ENCODE assay signal across 23 mouse cellular contexts in genomic region chr4:135116391-135116790, GRCm38 (mm10). TPM values are rescaled to one million over a fixed set of nuclear protein-coding genes. Genes with fewer than 3 reads are reported as not detected.
A peak's percentile ranks its signal among the peaks of the same experiment; 100 is the strongest.
DNase-seq lines count a peak whose midpoint lies in the region; ATAC-seq and TF ChIP-seq lines count a peak whose summit lies in the region.
"Had no signal": no experiment of that assay in that cellular context is flagged by ENCODE, and none has a peak within 500 bp of the region (broad histone marks: within the 10 kb centered on the region; RNA-seq: fewer than 3 reads in every experiment).

No protein-coding gene starts in this region.

- TF ChIP-seq POLR2A in thymus, adult 2 months (IDR thresholded peaks at IDR 0.05; ENCODE audit: control insufficient read depth, extremely low read depth, insufficient read depth, low read length, poor library complexity): no peak

- no peak overlapping the region for H3K27ac ChIP-seq in embryonic facial prominence, embryonic 11.5 days (replicated peaks; ENCODE audit: low read depth, low read length)
- no peak overlapping the region for H3K27ac ChIP-seq in embryonic facial prominence, embryonic 10.5 days (replicated peaks)
- peak overlapping the region; percentile 9; the same call in 1 of the 2 replicates for H3K27ac ChIP-seq in thymus, adult 2 months (ENCODE audit: control insufficient read depth, insufficient read depth, low read length)
- no peak overlapping the region for H3K27ac ChIP-seq in embryonic facial prominence, embryonic 13.5 days
- H3K27ac ChIP-seq: heart, adult 2 months; heart, embryonic 10.5 days; heart, embryonic 13.5 days; hindbrain, embryonic 14.5 days; hindbrain, postnatal 0 days; intestine, embryonic 15.5 days had no signal

- H3K4me2 ChIP-seq in embryonic facial prominence, embryonic 11.5 days (ENCODE audit: low read depth, low read length): no peak overlapping the region
- no peak overlapping the region for H3K4me2 ChIP-seq in embryonic facial prominence, embryonic 13.5 days
- H3K4me2 ChIP-seq: heart, embryonic 13.5 days; hindbrain, embryonic 14.5 days; intestine, embryonic 15.5 days had no signal

- H3K4me1 ChIP-seq in embryonic facial prominence, embryonic 11.5 days (ENCODE audit: control insufficient read depth, insufficient read depth, low read length): peaks cover 3% of the 10 kb centered on the region; the same call in 1 of the 2 replicates
- H3K4me1 ChIP-seq in embryonic facial prominence, embryonic 10.5 days: peaks cover 35% of the 10 kb centered on the region
- H3K4me1 ChIP-seq in thymus, adult 2 months (replicated peaks; ENCODE audit: control insufficient read depth, insufficient read depth, low read length): peaks cover 48% of the 10 kb centered on the region
- H3K4me1 ChIP-seq in embryonic facial prominence, embryonic 13.5 days: peaks cover 35% of the 10 kb centered on the region
- H3K4me1 ChIP-seq: heart, embryonic 13.5 days; intestine, embryonic 15.5 days had no signal

- no peak overlapping the region for H3K4me3 ChIP-seq in embryonic facial prominence, embryonic 11.5 days (ENCODE audit: low read depth, low read length)
- H3K4me3 ChIP-seq in embryonic facial prominence, embryonic 10.5 days: no peak overlapping the region
- no peak overlapping the region for H3K4me3 ChIP-seq in thymus, adult 2 months (ENCODE audit: control insufficient read depth, insufficient read depth, low read length)
- H3K4me3 ChIP-seq in embryonic facial prominence, embryonic 13.5 days: no peak overlapping the region
- H3K4me3 ChIP-seq: heart, adult 2 months; heart, embryonic 10.5 days; heart, embryonic 13.5 days; intestine, embryonic 15.5 days had no signal

- H3K9ac ChIP-seq in embryonic facial prominence, embryonic 11.5 days (replicated peaks; ENCODE audit: low read length): no peak overlapping the region
- peak overlapping the region; percentile 8; the same call in 1 of the 2 replicates for H3K9ac ChIP-seq in embryonic facial prominence, embryonic 13.5 days
- H3K9ac ChIP-seq: heart, embryonic 13.5 days; hindbrain, embryonic 14.5 days; intestine, embryonic 15.5 days had no signal

- no peak for ATAC-seq in embryonic facial prominence, embryonic 11.5 days (replicated peaks; ENCODE audit: insufficient number of reproducible peaks, low FRiP score, low TSS enrichment, low read depth)
- ATAC-seq in embryonic facial prominence, embryonic 13.5 days (ENCODE audit: insufficient number of reproducible peaks, insufficient read depth, low FRiP score, low TSS enrichment, low read depth): no peak
- ATAC-seq in erythroblast, adult 5-6 weeks (replicated peaks; ENCODE audit: low FRiP score, poor library complexity, severe bottlenecking): no peak
- ATAC-seq: forebrain, embryonic 14.5 days; hindbrain, postnatal 0 days; intestine, embryonic 15.5 days had no signal

- DNase-seq in embryonic facial prominence, embryonic 11.5 days (ENCODE audit: low spot score): peak; percentile 23
- DNase-seq in embryonic facial prominence, embryonic 10.5 days (ENCODE audit: low spot score): no peak
- no peak for DNase-seq in thymus, adult 2 months
- no peak for DNase-seq in thymus, postnatal 36 days
- no peak for DNase-seq in kidney, postnatal 25 days
- DNase-seq: adrenal gland, postnatal 10 days; adrenal gland, postnatal 36 days; cerebellum, adult 18-20 months; cerebellum, adult 9-10 months; cerebellum, postnatal 14 days; gastrocnemius, postnatal 10 days; gastrocnemius, postnatal 36 days; heart, adult 2 months; heart, postnatal 14 days; heart, postnatal 4 days had no signal

- H3K9me3 ChIP-seq in embryonic facial prominence, embryonic 11.5 days (replicated peaks; ENCODE audit: control insufficient read depth, low read length): no peaks in the 10 kb centered on the region
- peaks cover 13% of the 10 kb centered on the region for H3K9me3 ChIP-seq in embryonic facial prominence, embryonic 10.5 days
- peaks cover 12% of the 10 kb centered on the region for H3K9me3 ChIP-seq in embryonic facial prominence, embryonic 13.5 days

- TF ChIP-seq CTCF in thymus, adult 2 months (IDR thresholded peaks at IDR 0.05; ENCODE audit: borderline replicate concordance, control insufficient read depth, extremely low read depth, insufficient read depth, low read length, poor library complexity): no peak

- WGBS in embryonic facial prominence, embryonic 11.5 days: 53% methylated on average over 5 of the region's 5 CpGs
- 57% methylated on average over 5 of the region's 5 CpGs for WGBS in embryonic facial prominence, embryonic 10.5 days
- 72% methylated on average over 5 of the region's 5 CpGs for WGBS in thymus, adult 2 months
- WGBS in embryonic facial prominence, embryonic 13.5 days: 37% methylated on average over 5 of the region's 5 CpGs

- no peaks in the 10 kb centered on the region for H3K36me3 ChIP-seq in embryonic facial prominence, embryonic 11.5 days (replicated peaks; ENCODE audit: control insufficient read depth, insufficient read depth, low read depth, low read length)
- no peaks in the 10 kb centered on the region for H3K36me3 ChIP-seq in embryonic facial prominence, embryonic 10.5 days (replicated peaks)
- H3K36me3 ChIP-seq in thymus, adult 2 months (ENCODE audit: control insufficient read depth, insufficient read depth, low read length): no peaks in the 10 kb centered on the region
- H3K36me3 ChIP-seq in embryonic facial prominence, embryonic 13.5 days: no peaks in the 10 kb centered on the region
- H3K36me3 ChIP-seq: heart, embryonic 10.5 days; heart, embryonic 13.5 days; intestine, embryonic 15.5 days had no signal

- H3K27me3 ChIP-seq in embryonic facial prominence, embryonic 11.5 days (ENCODE audit: control insufficient read depth, insufficient read depth, low read length): no peaks in the 10 kb centered on the region
- 0 out of 2 replicates have a peak, but pooled peaks cover 5% of the 10 kb centered on the region for H3K27me3 ChIP-seq in embryonic facial prominence, embryonic 10.5 days (replicated peaks; ENCODE audit: low read depth, poor library complexity, severe bottlenecking)
- H3K27me3 ChIP-seq in thymus, adult 2 months (ENCODE audit: control insufficient read depth, insufficient read depth, low read length): no peaks in the 10 kb centered on the region
- no peaks in the 10 kb centered on the region for H3K27me3 ChIP-seq in embryonic facial prominence, embryonic 13.5 days
- H3K27me3 ChIP-seq: intestine, embryonic 15.5 days had no signal

RNA-seq across cellular contexts. Expression of gene Runx3, which starts 4.1 kb away (rescaled TPM):
- 0.48 and 0.86 TPM in 2 replicates for polyA plus RNA-seq in embryonic facial prominence, embryonic 11.5 days (2014; fragmentation: Nextera tagmentation; extraction: Ambion mirVana)
- 0.04 TPM in 2 replicates for polyA plus RNA-seq in embryonic facial prominence, embryonic 10.5 days (2016; fragmentation: Nextera tagmentation; extraction: Ambion mirVana)
- 24.6 and 34.2 TPM in 2 replicates for polyA plus RNA-seq in thymus, adult 2 months (2012; rRNA removed)
- polyA plus RNA-seq in embryonic facial prominence, embryonic 13.5 days (2015; fragmentation: Nextera tagmentation; extraction: Ambion mirVana): 3.1 and 3.9 TPM in 2 replicates
- 7.3 and 9.8 TPM in 2 replicates for total RNA-seq in erythroblast, adult 5-6 weeks (2015; ENCODE audit: low replicate concordance)
- total RNA-seq in erythroblast, adult 5-6 weeks (2017; ENCODE audit: low replicate concordance): 0.51 and 0.84 TPM in 2 replicates
- total RNA-seq: hindbrain, postnatal 0 days had no signal
- polyA plus RNA-seq: forebrain, embryonic 14.5 days; hindbrain, embryonic 14.5 days; hindbrain, postnatal 0 days had no signal
